In the genomic region with DNA sequence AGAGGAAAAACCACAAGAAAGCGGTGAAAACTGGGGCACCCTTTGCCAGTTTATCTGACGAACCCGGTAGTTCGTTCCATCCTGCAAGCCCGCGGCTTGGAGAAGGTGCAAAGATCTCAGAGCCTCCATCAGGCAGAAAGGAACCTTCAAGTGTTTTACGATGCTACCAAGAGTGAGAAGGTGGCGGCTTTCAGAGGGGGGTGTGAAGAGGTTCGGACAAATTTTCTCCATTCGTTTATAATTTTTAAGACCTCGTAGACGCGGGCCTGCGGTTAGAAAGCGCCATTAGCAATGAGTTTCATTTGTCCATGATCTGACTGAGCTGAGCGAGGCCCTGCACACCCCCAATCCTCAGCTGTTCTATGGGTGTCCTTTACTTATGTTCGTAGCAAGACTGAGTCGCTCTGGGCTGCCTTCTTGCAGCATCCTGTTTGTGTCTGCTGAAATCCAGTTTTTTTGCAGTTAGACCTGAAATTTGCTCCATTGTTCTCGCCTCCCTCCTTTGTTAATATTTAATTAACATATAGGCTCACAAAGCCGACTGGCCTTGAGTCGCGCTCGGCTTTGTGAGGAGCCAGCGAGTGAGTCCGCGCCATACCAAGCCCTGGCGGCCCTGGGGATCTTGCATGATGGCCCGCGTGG, we compare ENCODE assay signal across 9 mouse cellular contexts. TPM values are rescaled to one million over a fixed set of nuclear protein-coding genes. Genes with fewer than 3 reads are reported as not detected.
DNase-seq lines count a peak whose midpoint lies in the region; ATAC-seq and TF ChIP-seq lines count a peak whose summit lies in the region.
"Had no signal": no experiment of that assay in that cellular context is flagged by ENCODE, and none has a peak within 500 bp of the region (broad histone marks: within the 10 kb centered on the region; RNA-seq: fewer than 3 reads in every experiment).

No protein-coding gene starts in this region.

- H3K9ac ChIP-seq in lung, postnatal 0 days (replicated peaks; ENCODE audit: low read depth), result no peak overlapping the region
- no peak overlapping the region for H3K9ac ChIP-seq in kidney, embryonic 16.5 days (replicated peaks; ENCODE audit: low read length)

- no peak for ATAC-seq in lung, postnatal 0 days
- ATAC-seq in kidney, embryonic 16.5 days (ENCODE audit: low FRiP score, low TSS enrichment), result no peak

- H3K36me3 ChIP-seq in lung, postnatal 0 days (ENCODE audit: insufficient read depth, low read length), result no peaks in the 10 kb centered on the region
- H3K36me3 ChIP-seq in kidney, embryonic 16.5 days (ENCODE audit: insufficient read depth, low read length), result no peaks in the 10 kb centered on the region
- H3K36me3 ChIP-seq in small intestine, adult 2 months (ENCODE audit: control insufficient read depth, insufficient read depth, low read length), result no peaks in the 10 kb centered on the region

- H3K27ac ChIP-seq in lung, postnatal 0 days (ENCODE audit: low read length), result no peak overlapping the region
- no peak overlapping the region for H3K27ac ChIP-seq in kidney, embryonic 16.5 days (ENCODE audit: low read length)
- no peak overlapping the region for H3K27ac ChIP-seq in small intestine, adult 2 months (ENCODE audit: insufficient read depth, low read depth, low read length)

- peak; percentile 32 for DNase-seq in cerebellum, adult 11-12 months
- no peak for DNase-seq in cerebellum, postnatal 4 days (ENCODE audit: low spot score in 2 of 2)
- DNase-seq in lung, postnatal 0 days (ENCODE audit: low spot score), result no peak
- DNase-seq in lung, postnatal 36 days, result no peak
- no peak for DNase-seq in ovary, postnatal 10 days (ENCODE audit: low spot score)
- no peak for DNase-seq in urinary bladder, postnatal 25 days (ENCODE audit: low spot score)

- peak overlapping the region; percentile 51 for H3K4me2 ChIP-seq in lung, postnatal 0 days (replicated peaks; ENCODE audit: low read depth, low read length)
- peak overlapping the region; percentile 11; the same call in 1 of the 2 replicates for H3K4me2 ChIP-seq in kidney, embryonic 16.5 days (replicated peaks; ENCODE audit: low read depth, low read length)

- 0 out of 2 replicates have a peak, but pooled peaks have one; percentile 12 for TF ChIP-seq POLR2A in small intestine, adult 2 months (IDR thresholded peaks at IDR 0.05; ENCODE audit: low read depth, low read length)

- peaks cover 16% of the 10 kb centered on the region for H3K4me1 ChIP-seq in lung, postnatal 0 days (ENCODE audit: insufficient read depth, low read depth, low read length)
- peaks cover 29% of the 10 kb centered on the region for H3K4me1 ChIP-seq in kidney, embryonic 16.5 days (ENCODE audit: insufficient read depth, low read length)
- peaks cover 16% of the 10 kb centered on the region for H3K4me1 ChIP-seq in small intestine, adult 2 months (ENCODE audit: control insufficient read depth, insufficient read depth, insufficient read length, low read length)

- H3K9me3 ChIP-seq in lung, postnatal 0 days (ENCODE audit: low read length), result no peaks in the 10 kb centered on the region
- H3K9me3 ChIP-seq in kidney, embryonic 16.5 days (ENCODE audit: low read length), result no peaks in the 10 kb centered on the region

- peaks cover 91% of the 10 kb centered on the region for H3K27me3 ChIP-seq in lung, postnatal 0 days (replicated peaks; ENCODE audit: insufficient read depth, low read length)
- H3K27me3 ChIP-seq in kidney, embryonic 16.5 days (ENCODE audit: insufficient read depth, low read length), result peaks cover 95% of the 10 kb centered on the region
- peaks cover 83% of the 10 kb centered on the region for H3K27me3 ChIP-seq in small intestine, adult 2 months (ENCODE audit: control insufficient read depth, insufficient read depth, low read length)

- TF ChIP-seq EP300 in lung, postnatal 0 days (IDR thresholded peaks at IDR 0.05), result no peak

- 3% methylated on average over 29 of the region's 29 CpGs for WGBS in lung, postnatal 0 days
- under 1% methylated on average over 29 of the region's 29 CpGs for WGBS in kidney, embryonic 16.5 days
- WGBS in small intestine, adult 2 months, result 2% methylated on average over 29 of the region's 29 CpGs

- no peak for TF ChIP-seq CTCF in lung, postnatal 0 days (IDR thresholded peaks at IDR 0.05)
- TF ChIP-seq CTCF in small intestine, adult 2 months (IDR thresholded peaks at IDR 0.05; ENCODE audit: extremely low read depth, insufficient read length, insufficient replicate concordance, low read depth, low read length), result no peak

- H3K4me3 ChIP-seq in lung, postnatal 0 days (ENCODE audit: low read depth, low read length), result peak overlapping the region; percentile 34
- peak overlapping the region; percentile 21 for H3K4me3 ChIP-seq in kidney, embryonic 16.5 days (ENCODE audit: low read length)
- H3K4me3 ChIP-seq in small intestine, adult 2 months (ENCODE audit: low read depth, low read length), result no peak overlapping the region

RNA-seq across cellular contexts. Expression of gene En2, which starts 2.2 kb away (rescaled TPM):
- polyA plus RNA-seq in lung, postnatal 0 days (2015; fragmentation: Nextera tagmentation; extraction: Ambion mirVana), result not detected in 2 replicates
- polyA plus RNA-seq in kidney, embryonic 16.5 days (2015; fragmentation: Nextera tagmentation; extraction: Ambion mirVana), result 0.07 and 0.13 TPM in 2 replicates
- not detected in 2 replicates for polyA plus RNA-seq in small intestine, adult 2 months (2012; rRNA removed)
- polyA plus RNA-seq: C2C12 had no signal
